Mouse (Mus musculus): ENCODE data around the gene Mafk. TPM values are rescaled to one million over a fixed set of nuclear protein-coding genes. Genes with fewer than 3 reads are reported as not detected.

The Mafk gene
- polyA plus RNA-seq, 1 experiment from 2014 or later, result 14.3 TPM

- peak overlapping the region; percentile 68 for H3K4me2 ChIP-seq
- peaks cover 21% of the 10 kb centered on the region for H3K36me3 ChIP-seq (ENCODE audit: poor library complexity, severe bottlenecking)
- peaks cover 56% of the 10 kb centered on the region for H3K4me1 ChIP-seq
- peak; percentile 3; the same call in 1 of the 2 replicates for ATAC-seq
- H3K9me3 ChIP-seq (replicated peaks), result no peaks in the 10 kb centered on the region
- peak overlapping the region; percentile 65 for H3K9ac ChIP-seq
- 31% methylated on average over 12 of the region's 12 CpGs for WGBS
- peak overlapping the region; percentile 95 for H3K27ac ChIP-seq
- H3K27me3 ChIP-seq, result no peaks in the 10 kb centered on the region
- H3K4me3 ChIP-seq, result peak overlapping the region; percentile 37
Measured at GRCm38 (mm10) chr5:139798168-139798900, 7.0 kb downstream of the Mafk start.

- 89% methylated on average over 9 of the region's 9 CpGs for WGBS
- no peak overlapping the region for H3K4me3 ChIP-seq
- H3K4me2 ChIP-seq, result peak overlapping the region; percentile 68
- H3K27me3 ChIP-seq, result no peaks in the 10 kb centered on the region
- H3K27ac ChIP-seq, result no peak overlapping the region
- peaks cover 21% of the 10 kb centered on the region for H3K36me3 ChIP-seq (ENCODE audit: poor library complexity, severe bottlenecking)
- peaks cover 57% of the 10 kb centered on the region for H3K4me1 ChIP-seq
- no peak overlapping the region; the same call in 1 of the 2 replicates for H3K9ac ChIP-seq
- ATAC-seq, result no peak
- no peaks in the 10 kb centered on the region for H3K9me3 ChIP-seq (replicated peaks)
Measured at GRCm38 (mm10) chr5:139799041-139799440, 7.7 kb downstream of the Mafk start.

GRCm38 (mm10) chr5:139799801-139800590 is 8.7 kb downstream of the Mafk start:
- Histone ChIP-seq H3K9me3 (replicated peaks) (no peaks in the 10 kb centered on the region), H3K4me2 (no peak overlapping the region), H3K4me3 (no peak overlapping the region), H3K27ac (no peak overlapping the region), H3K4me1 (peaks cover 60% of the 10 kb centered on the region), H3K36me3 (ENCODE audit: poor library complexity, severe bottlenecking) (peaks cover 21% of the 10 kb centered on the region), H3K27me3 (no peaks in the 10 kb centered on the region), H3K9ac (no peak overlapping the region)
- ATAC-seq, result no peak
- WGBS, result 93% methylated on average over 33 of the region's 33 CpGs

- no peak overlapping the region for H3K4me2 ChIP-seq
- no peak overlapping the region for H3K4me3 ChIP-seq
- ATAC-seq, result no peak
- H3K27me3 ChIP-seq, result no peaks in the 10 kb centered on the region
- H3K4me1 ChIP-seq, result peaks cover 50% of the 10 kb centered on the region
- no peaks in the 10 kb centered on the region for H3K9me3 ChIP-seq (replicated peaks)
- H3K27ac ChIP-seq, result no peak overlapping the region
- H3K9ac ChIP-seq, result no peak overlapping the region
- peaks cover 21% of the 10 kb centered on the region for H3K36me3 ChIP-seq (ENCODE audit: poor library complexity, severe bottlenecking)
- WGBS, result 94% methylated on average over 8 of the region's 8 CpGs
Measured at GRCm38 (mm10) chr5:139801231-139801630, 9.9 kb downstream of the Mafk start.

- 93% methylated on average over 10 of the region's 10 CpGs for WGBS
- peaks cover 21% of the 10 kb centered on the region for H3K36me3 ChIP-seq (ENCODE audit: poor library complexity, severe bottlenecking)
- no peak for ATAC-seq
Measured at GRCm38 (mm10) chr5:139801880-139802279, 10.6 kb downstream of the Mafk start.

GRCm38 (mm10) chr5:139803165-139803564 is 11.9 kb downstream of the Mafk start:
- Histone ChIP-seq H3K36me3 (ENCODE audit: poor library complexity, severe bottlenecking) (peaks cover 21% of the 10 kb centered on the region), H3K9ac (no peak overlapping the region), H3K4me3 (no peak overlapping the region), H3K9me3 (replicated peaks) (no peaks in the 10 kb centered on the region), H3K27ac (no peak overlapping the region), H3K4me2 (0 out of 2 replicates have a peak overlapping the region, but pooled peaks have one; percentile 6), H3K4me1 (peaks cover 31% of the 10 kb centered on the region), H3K27me3 (no peaks in the 10 kb centered on the region)
- WGBS, result 84% methylated on average over 8 of the region's 8 CpGs
- no peak for ATAC-seq

More at GRCm38 (mm10) chr5:139801880-139802279, 10.6 kb downstream of the Mafk start:
- H3K27ac ChIP-seq, result no peak overlapping the region
- H3K27me3 ChIP-seq, result no peaks in the 10 kb centered on the region
- no peak overlapping the region for H3K4me2 ChIP-seq
- H3K9me3 ChIP-seq (replicated peaks), result no peaks in the 10 kb centered on the region
- H3K4me3 ChIP-seq, result no peak overlapping the region
- peaks cover 44% of the 10 kb centered on the region for H3K4me1 ChIP-seq
- H3K9ac ChIP-seq, result no peak overlapping the region

- 7% methylated on average over 12 of the region's 12 CpGs for WGBS
- Histone ChIP-seq H3K9ac (no peak overlapping the region), H3K9me3 (replicated peaks) (no peaks in the 10 kb centered on the region), H3K4me2 (peak overlapping the region; percentile 6), H3K4me1 (peaks cover 26% of the 10 kb centered on the region), H3K27ac (no peak overlapping the region), H3K36me3 (ENCODE audit: poor library complexity, severe bottlenecking) (peaks cover 21% of the 10 kb centered on the region), H3K4me3 (no peak overlapping the region), H3K27me3 (no peaks in the 10 kb centered on the region)
- peak; percentile 63; the same call in 1 of the 2 replicates for ATAC-seq
Measured at GRCm38 (mm10) chr5:139803601-139804102, 12.3 kb downstream of the Mafk start.

- H3K4me2 ChIP-seq, result peak overlapping the region; percentile 6
- H3K36me3 ChIP-seq (ENCODE audit: poor library complexity, severe bottlenecking), result peaks cover 21% of the 10 kb centered on the region
- no peak overlapping the region for H3K9ac ChIP-seq
- H3K4me3 ChIP-seq, result no peak overlapping the region
- ATAC-seq, result peak; percentile 22; the same call in 1 of the 2 replicates
- no peaks in the 10 kb centered on the region for H3K27me3 ChIP-seq
- peaks cover 21% of the 10 kb centered on the region for H3K4me1 ChIP-seq
- H3K9me3 ChIP-seq (replicated peaks), result no peaks in the 10 kb centered on the region
- no peak overlapping the region for H3K27ac ChIP-seq
- WGBS, result 8% methylated on average over 6 of the region's 6 CpGs
Measured at GRCm38 (mm10) chr5:139804107-139804551, 12.8 kb downstream of the Mafk start.

- no peak overlapping the region for H3K9ac ChIP-seq
- 92% methylated on average over 11 of the region's 11 CpGs for WGBS
- peaks cover 16% of the 10 kb centered on the region for H3K4me1 ChIP-seq
- no peak overlapping the region for H3K4me2 ChIP-seq
- no peak overlapping the region for H3K27ac ChIP-seq
- ATAC-seq, result no peak
- H3K9me3 ChIP-seq (replicated peaks), result peaks cover 3% of the 10 kb centered on the region; the same call in 1 of the 2 replicates
- H3K27me3 ChIP-seq, result no peaks in the 10 kb centered on the region
- H3K36me3 ChIP-seq (ENCODE audit: poor library complexity, severe bottlenecking), result peaks cover 19% of the 10 kb centered on the region
- H3K4me3 ChIP-seq, result no peak overlapping the region
Measured at GRCm38 (mm10) chr5:139804573-139805111, 13.3 kb downstream of the Mafk start.

GRCm38 (mm10) chr5:139805924-139806323 is 14.6 kb downstream of the Mafk start:
- Histone ChIP-seq H3K9ac (no peak overlapping the region), H3K36me3 (ENCODE audit: poor library complexity, severe bottlenecking) (peaks cover 6% of the 10 kb centered on the region), H3K27me3 (no peaks in the 10 kb centered on the region), H3K9me3 (replicated peaks) (peaks cover 3% of the 10 kb centered on the region; the same call in 1 of the 2 replicates), H3K4me2 (no peak overlapping the region), H3K27ac (no peak overlapping the region), H3K4me3 (no peak overlapping the region), H3K4me1 (peaks cover 16% of the 10 kb centered on the region)
- WGBS, result 91% methylated on average over 8 of the region's 8 CpGs
- no peak for ATAC-seq

- WGBS, result 61% methylated on average over 4 of the region's 4 CpGs
- H3K9ac ChIP-seq, result no peak overlapping the region
- H3K27ac ChIP-seq, result no peak overlapping the region
- no peaks in the 10 kb centered on the region for H3K36me3 ChIP-seq (ENCODE audit: poor library complexity, severe bottlenecking)
- no peak overlapping the region for H3K4me2 ChIP-seq
- peaks cover 25% of the 10 kb centered on the region for H3K27me3 ChIP-seq
- H3K4me1 ChIP-seq, result no peaks in the 10 kb centered on the region
- no peak for ATAC-seq
- H3K4me3 ChIP-seq, result no peak overlapping the region
- H3K9me3 ChIP-seq (replicated peaks), result peaks cover 3% of the 10 kb centered on the region; the same call in 1 of the 2 replicates
Measured at GRCm38 (mm10) chr5:139809397-139809796, 18.1 kb downstream of the Mafk start.

Data from forebrain, embryonic 13.5 days (tissue).